Mouse (Mus musculus) CH12.LX (cell line): ENCODE measurements at regions not wholly inside any gene's neighbourhood (a gene's known extent, or its start where the extent isn't known, plus 50 kb on each side); places are given as distances from the start of the nearest gene placed in this dataset.

Experiments
- DNase-seq: peaks from one replicate; pipeline ENCODE4 v3.0.0-alpha.2; 2013; ENCODE audit errors: extremely low read depth
- H3K27ac ChIP-seq: 2 replicates; pipeline ENCODE4 v1.5.1; 2012; ENCODE audit warnings: low read depth, mild to moderate bottlenecking, control low read depth, moderate library complexity; ENCODE audit not compliant: insufficient read depth
- H3K27me3 ChIP-seq: replicated peaks from 2 replicates; pipeline ENCODE3; 2012; ENCODE audit warnings: inconsistent platforms
- H3K36me3 ChIP-seq, 2 experiments: replicated peaks in 1 of 2; 2 replicates each; pipeline versions ENCODE3 to v1.6.1; 2012; ENCODE audit warnings: inconsistent platforms in 1 of 2, low read length in 1 of 2, mild to moderate bottlenecking in 1 of 2, mixed read lengths in 1 of 2, moderate library complexity in 1 of 2; ENCODE audit not compliant: control insufficient read depth in 1 of 2, insufficient read depth in 1 of 2
- H3K4me1 ChIP-seq, 2 experiments: 2 replicates each; pipeline ENCODE4 v1.6.1; 2012; ENCODE audit warnings: inconsistent platforms in 1 of 2, moderate library complexity in 1 of 2; ENCODE audit not compliant: insufficient read depth in 2 of 2, control insufficient read depth in 1 of 2
- H3K4me2 ChIP-seq: 2 replicates; pipeline ENCODE4 v1.6.1; 2012; ENCODE audit warnings: low read depth, mild to moderate bottlenecking, control low read depth; ENCODE audit not compliant: poor library complexity, insufficient read depth, severe bottlenecking
- H3K4me3 ChIP-seq, 3 experiments: fragments of 150-350 bp in 1 of 3; sonication (generic) in 1 of 3; replicated peaks in 1 of 3; 2 replicates each; pipeline versions ENCODE3 to v1.5.1; 2011 to 2012; ENCODE audit warnings: low read depth in 2 of 3, low read length in 2 of 3, mild to moderate bottlenecking in 2 of 3, moderate library complexity in 2 of 3, control low read depth in 1 of 3, improper control_type of control experiment in 1 of 3, inconsistent platforms in 1 of 3, mixed read lengths in 1 of 3; ENCODE audit not compliant: poor library complexity in 1 of 3
- H3K79me2 ChIP-seq: replicated peaks from 2 replicates; pipeline ENCODE4 v1.6.1; 2012; ENCODE audit warnings: mild to moderate bottlenecking, moderate library complexity; ENCODE audit not compliant: control insufficient read depth, poor library complexity, insufficient read depth, severe bottlenecking; ENCODE audit errors: extremely low read depth
- H3K9ac ChIP-seq: 2 replicates; pipeline ENCODE4 v1.6.1; 2012; ENCODE audit warnings: low read depth, mild to moderate bottlenecking, control low read depth, moderate library complexity; ENCODE audit not compliant: insufficient read depth
- H3K9me3 ChIP-seq: replicated peaks from 2 replicates; pipeline ENCODE3; 2012; ENCODE audit warnings: low read length, inconsistent platforms, mixed read lengths
- BHLHE40 ChIP-seq: IDR thresholded peaks from 2 replicates; pipeline ENCODE4 v1.6.1; 2011; ENCODE audit warnings: mild to moderate bottlenecking, low read depth, low read length, improper control_type of control experiment
- CHD1 ChIP-seq: IDR thresholded peaks from 2 replicates; pipeline ENCODE4 v1.6.1; 2012; ENCODE audit warnings: low read depth, low read length, improper control_type of control experiment, inconsistent platforms
- CHD2 ChIP-seq: IDR thresholded peaks from 2 replicates; pipeline ENCODE4 v1.6.1; 2011; ENCODE audit warnings: low read length, improper control_type of control experiment
- CTCF ChIP-seq, 2 experiments: IDR thresholded peaks in 1 of 2; conservative IDR thresholded peaks in 1 of 2; 2 replicates each; pipeline ENCODE4 v1.5.1; 2011 to 2012; ENCODE audit warnings: low read depth in 2 of 2, low read length in 2 of 2, improper control_type of control experiment in 1 of 2, inconsistent platforms in 1 of 2, mild to moderate bottlenecking in 1 of 2, moderate library complexity in 1 of 2
- E2F4 ChIP-seq: IDR thresholded peaks from 2 replicates; pipeline ENCODE4 v1.6.1; 2011; ENCODE audit warnings: low read depth, low read length, improper control_type of control experiment; ENCODE audit not compliant: insufficient replicate concordance
- ELF1 ChIP-seq: IDR thresholded peaks from 2 replicates; pipeline ENCODE4 v1.6.1; 2014; ENCODE audit warnings: low read depth, mild to moderate bottlenecking, inconsistent platforms, low read length, improper control_type of control experiment
- EP300 ChIP-seq: IDR thresholded peaks from 2 replicates; pipeline ENCODE4 v1.6.1; 2011; ENCODE audit warnings: low read length, improper control_type of control experiment
- ETS1 ChIP-seq: conservative IDR thresholded peaks from 2 replicates; pipeline ENCODE4 v1.6.1; 2012; ENCODE audit warnings: low read depth, mild to moderate bottlenecking, inconsistent platforms, low read length, improper control_type of control experiment, moderate library complexity
- GABPA ChIP-seq: IDR thresholded peaks from 2 replicates; pipeline ENCODE4 v1.6.1; 2012; ENCODE audit warnings: low read depth, low read length, improper control_type of control experiment, inconsistent platforms; ENCODE audit not compliant: insufficient replicate concordance
- HCFC1 ChIP-seq: IDR thresholded peaks from 2 replicates; pipeline ENCODE4 v1.6.1; 2012; ENCODE audit warnings: low read depth, mild to moderate bottlenecking, inconsistent platforms, low read length, improper control_type of control experiment
- IRF4 ChIP-seq: IDR thresholded peaks from 2 replicates; pipeline ENCODE4 v1.6.1; 2014; ENCODE audit warnings: low read depth, mild to moderate bottlenecking, inconsistent platforms, low read length, improper control_type of control experiment
- JUND ChIP-seq: conservative IDR thresholded peaks from 2 replicates; pipeline ENCODE4 v1.6.1; 2011; ENCODE audit warnings: low read depth, low read length, improper control_type of control experiment
- KAT2A ChIP-seq: IDR thresholded peaks from 2 replicates; pipeline ENCODE4 v1.6.1; 2012; ENCODE audit warnings: low read length, improper control_type of control experiment, inconsistent platforms; ENCODE audit not compliant: insufficient replicate concordance
- MXI1 ChIP-seq: IDR thresholded peaks from 2 replicates; pipeline ENCODE4 v1.6.1; 2011; ENCODE audit warnings: mild to moderate bottlenecking, low read depth, low read length, improper control_type of control experiment
- MYC ChIP-seq: IDR thresholded peaks from 2 replicates; pipeline ENCODE4 v1.6.1; 2011; ENCODE audit warnings: low read depth, mild to moderate bottlenecking, improper control_type of control experiment, low read length
- NELFE ChIP-seq: IDR thresholded peaks from 2 replicates; pipeline ENCODE4 v1.6.1; 2011; ENCODE audit warnings: low read depth, low read length, improper control_type of control experiment
- NRF1 ChIP-seq: IDR thresholded peaks from 2 replicates; pipeline ENCODE4 v1.6.1; 2014; ENCODE audit warnings: low read depth, mild to moderate bottlenecking, inconsistent platforms, low read length, improper control_type of control experiment, moderate library complexity
- PAX5 ChIP-seq: IDR thresholded peaks from 2 replicates; pipeline ENCODE4 v1.6.1; 2012; ENCODE audit warnings: low read length, inconsistent platforms, mixed read lengths
- RAD21 ChIP-seq: IDR thresholded peaks from 2 replicates; pipeline ENCODE4 v1.6.1; 2011; ENCODE audit warnings: low read depth, mild to moderate bottlenecking, low read length, improper control_type of control experiment, moderate library complexity
- SIN3A ChIP-seq: IDR thresholded peaks from 2 replicates; pipeline ENCODE4 v1.6.1; 2012; ENCODE audit warnings: low read length, improper control_type of control experiment, inconsistent platforms
- SMC3 ChIP-seq: IDR thresholded peaks from 2 replicates; pipeline ENCODE4 v1.6.1; 2011; ENCODE audit warnings: low read depth, low read length, improper control_type of control experiment
- TCF12 ChIP-seq: IDR thresholded peaks from 2 replicates; pipeline ENCODE4 v1.6.1; 2014; ENCODE audit warnings: low read depth, mild to moderate bottlenecking, inconsistent platforms, low read length, improper control_type of control experiment
- USF1 ChIP-seq: IDR thresholded peaks from 2 replicates; pipeline ENCODE4 v1.6.1; 2014; ENCODE audit warnings: low read depth, mild to moderate bottlenecking, inconsistent platforms, low read length, improper control_type of control experiment
- ZKSCAN1 ChIP-seq: IDR thresholded peaks from 2 replicates; pipeline ENCODE4 v1.6.1; 2012; ENCODE audit warnings: low read depth, inconsistent platforms, low read length, improper control_type of control experiment, borderline replicate concordance
- dilution Hi-C: fragments of 300-500 bp; cut with MboI; formaldehyde crosslinking; loops from 2 replicates; pipeline ENCODE4 v1.14.3; 2020; ENCODE audit warnings: low sequenced_read_pairs; ENCODE audit not compliant: extremely low pct_unique_long_range_greater_than_20kb, extremely low pct_ligation_motif_present
- in situ Hi-C: fragments of 300-500 bp; cut with MboI; formaldehyde crosslinking; loops from 3 replicates; pipeline ENCODE4 v1.14.3; 2019; ENCODE audit warnings: low sequenced_read_pairs, low pct_ligation_motif_present, low pct_unique_long_range_greater_than_20kb, mixed read lengths

- H3K9me3 ChIP-seq = no peaks in the 10 kb centered on the region
- dilution Hi-C loops = no loop called here
- in situ Hi-C loops = loop anchor here (25.0 kb wide), 1 partner anchor 115 kb away; the partner anchor contains the start of gene Zfand5
- no peaks in the 10 kb centered on the region for H3K79me2 ChIP-seq
- H3K4me1 ChIP-seq = peaks cover 5 to 12% of the 10 kb centered on the region in 2 experiments; a peak in 3 of 4 replicates
- no peak overlapping the region for H3K4me2 ChIP-seq
- H3K4me3 ChIP-seq = no peak overlapping the region
- no peak overlapping the region for H3K9ac ChIP-seq
- DNase-seq = no peak
- no peaks in the 10 kb centered on the region for H3K36me3 ChIP-seq
- H3K27me3 ChIP-seq = no peaks in the 10 kb centered on the region
- H3K27ac ChIP-seq = no peak overlapping the region
- no peak for TF ChIP-seq CTCF (conservative IDR thresholded peaks at IDR 0.05 in 1 of 2, IDR thresholded peaks at IDR 0.05 in 1 of 2; ENCODE audit: low read depth in 2 of 2, low read length in 2 of 2)
- no peak for TF ChIP-seq ETS1
- TF ChIP-seq NRF1 = no peak
- no peak for TF ChIP-seq JUND
- no peak for TF ChIP-seq E2F4
- no peak for TF ChIP-seq EP300
- TF ChIP-seq MXI1 = no peak
Observed at GRCm38 (mm10) chr19:21146860-21147390, 125.2 kb upstream of the Zfand5 start.

- dilution Hi-C loops = no loop called here
- H3K4me3 ChIP-seq = no peak overlapping the region
Observed at GRCm38 (mm10) chr19:21144659-21145283, 127.3 kb upstream of the Zfand5 start.

GRCm38 (mm10) chr19:21143970-21144595, 128.0 kb upstream of the Zfand5 start:
- Histone ChIP-seq H3K4me2 (peak overlapping the region; percentile 70), H3K4me1 (peaks cover 5 to 12% of the 10 kb centered on the region in 2 experiments; a peak in 3 of 4 replicates), H3K36me3 (no peaks in the 10 kb centered on the region), H3K4me3 (no peak overlapping the region), H3K27ac (no peak overlapping the region), H3K9ac (no peak overlapping the region; the same call in 1 of the 2 replicates), H3K79me2 (no peaks in the 10 kb centered on the region), H3K27me3 (no peaks in the 10 kb centered on the region), H3K9me3 (no peaks in the 10 kb centered on the region)
- DNase-seq = no peak
- dilution Hi-C loops = no loop called here
- in situ Hi-C loops = loop anchor here (25.0 kb wide), 1 partner anchor 118 kb away; the partner anchor contains the start of gene Zfand5
- TF ChIP-seq HCFC1 (no peak), BHLHE40 (no peak), RAD21 (no peak), ZKSCAN1 (no peak), PAX5 (no peak), USF1 (no peak), NRF1 (no peak), KAT2A (no peak), CHD1 (no peak), MXI1 (no peak), GABPA (no peak), TCF12 (no peak), SMC3 (no peak), JUND (no peak), NELFE (no peak), MYC (no peak), SIN3A (no peak), ETS1 (no peak), IRF4 (no peak)

More at GRCm38 (mm10) chr19:21144659-21145283, 127.3 kb upstream of the Zfand5 start:
- Histone ChIP-seq H3K36me3 (no peaks in the 10 kb centered on the region), H3K4me2 (peak overlapping the region; percentile 70), H3K9me3 (no peaks in the 10 kb centered on the region), H3K79me2 (no peaks in the 10 kb centered on the region), H3K4me1 (peaks cover 5 to 12% of the 10 kb centered on the region in 2 experiments; a peak in 3 of 4 replicates), H3K27ac (no peak overlapping the region), H3K9ac (no peak overlapping the region; the same call in 1 of the 2 replicates), H3K27me3 (no peaks in the 10 kb centered on the region)
- in situ Hi-C loops = loop anchor here (25.0 kb wide), 1 partner anchor 118 kb away; the partner anchor contains the start of gene Zfand5
- no peak for TF ChIP-seq CHD2
- peak; percentile 83 for TF ChIP-seq ELF1
- DNase-seq = peak; percentile 41
